Mouse (Mus musculus) right cerebral cortex, postnatal 10 days (tissue): ENCODE results near the gene Col5a1.

Experiments used
- DNase-seq, 2 experiments: peaks; one replicate each; pipeline ENCODE4 v3.0.0; 2021; ENCODE audit warnings: low spot score in 2 of 2

The Col5a1 gene

DNA sequence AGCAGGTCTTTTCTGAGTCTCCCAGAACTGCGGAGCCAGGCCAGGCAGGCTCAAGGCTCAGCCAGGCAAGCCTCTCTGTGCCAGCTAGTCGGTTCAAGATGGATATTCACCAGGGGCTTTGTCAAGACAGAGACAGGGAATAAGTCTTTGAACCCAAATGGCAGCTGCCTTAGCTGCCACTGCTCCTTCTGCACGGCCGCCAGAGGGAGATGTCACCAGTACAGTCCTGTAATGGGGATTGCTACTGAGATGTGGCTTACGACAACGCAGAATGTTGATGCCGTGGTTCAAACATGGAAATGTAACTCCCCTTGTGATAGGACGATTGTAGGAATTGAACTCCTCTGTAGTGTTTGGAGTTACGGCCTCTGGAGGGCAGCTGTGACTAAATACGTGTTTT lies 199.9 kb downstream of the Col5a1 start:
- no peak for DNase-seq

- no peak for DNase-seq
Measured at GRCm38 (mm10) chr2:28089095-28089494, 202.9 kb downstream of the Col5a1 start.
